Mouse (Mus musculus) forebrain, embryonic 16.5 days (tissue): ENCODE data around the gene Fmnl3. TPM values are rescaled to one million over a fixed set of nuclear protein-coding genes. Genes with fewer than 3 reads are reported as not detected.

Source experiments
- ATAC-seq: fragments of 200-750 bp; cut with Nextera tagmentation; 2 replicates; pipeline ENCODE4 v1.8.0; 2017; ENCODE audit warnings: mild to moderate bottlenecking, moderate library complexity
- H3K27ac ChIP-seq: fragments of 300-500 bp; sonication (generic); 2 replicates; pipeline ENCODE4 v1.5.1; 2014; ENCODE audit warnings: low read length, control low read depth
- H3K27me3 ChIP-seq: fragments of 300-500 bp; sonication (generic); replicated peaks from 2 replicates; pipeline ENCODE4 v1.6.1; 2014; ENCODE audit warnings: low read length; ENCODE audit not compliant: control insufficient read depth, insufficient read depth
- H3K36me3 ChIP-seq: fragments of 300-500 bp; sonication (generic); 2 replicates; pipeline ENCODE4 v1.6.1; 2014; ENCODE audit not compliant: control insufficient read depth, insufficient read depth
- H3K4me1 ChIP-seq: fragments of 300-500 bp; sonication (generic); replicated peaks from 2 replicates; pipeline ENCODE4 v1.6.1; 2014; ENCODE audit warnings: low read length; ENCODE audit not compliant: control insufficient read depth, insufficient read depth
- H3K4me2 ChIP-seq: fragments of 300-500 bp; sonication (generic); 2 replicates; pipeline ENCODE4 v1.6.1; 2014; ENCODE audit warnings: mild to moderate bottlenecking, low read length, control low read depth
- H3K4me3 ChIP-seq: fragments of 300-500 bp; sonication (generic); replicated peaks from 2 replicates; pipeline ENCODE4 v1.5.1; 2014; ENCODE audit warnings: mild to moderate bottlenecking, low read length, control low read depth
- H3K9ac ChIP-seq: fragments of 300-500 bp; sonication (generic); replicated peaks from 2 replicates; pipeline ENCODE4 v1.6.1; 2014; ENCODE audit warnings: low read depth, low read length, control low read depth
- H3K9me3 ChIP-seq: fragments of 300-500 bp; sonication (generic); 2 replicates; pipeline ENCODE4 v1.6.1; 2016; ENCODE audit warnings: low read length; ENCODE audit not compliant: control insufficient read depth
- WGBS: fragments of 180-500 bp; shearing (Covaris S2); extraction: QIAGEN DNeasy Blood & Tissue Kit; methylation state at CpG from one replicate; pipeline ENCODE4 v1.1.7; 2014; 5-methylcytosine and 5-hydroxymethylcytosine counted together
- polyA plus RNA-seq: library from polyadenylated mRNA; unstranded; fragments of >200 nt; fragmentation: Nextera tagmentation; extraction: Ambion mirVana; gene quantifications from 2 replicates; pipeline ENCODE4 v1.2.1, GENCODE M21; 2015

Gene Fmnl3
- polyA plus RNA-seq, 1 experiment from 2014 or later = 10.3 TPM

DNA sequence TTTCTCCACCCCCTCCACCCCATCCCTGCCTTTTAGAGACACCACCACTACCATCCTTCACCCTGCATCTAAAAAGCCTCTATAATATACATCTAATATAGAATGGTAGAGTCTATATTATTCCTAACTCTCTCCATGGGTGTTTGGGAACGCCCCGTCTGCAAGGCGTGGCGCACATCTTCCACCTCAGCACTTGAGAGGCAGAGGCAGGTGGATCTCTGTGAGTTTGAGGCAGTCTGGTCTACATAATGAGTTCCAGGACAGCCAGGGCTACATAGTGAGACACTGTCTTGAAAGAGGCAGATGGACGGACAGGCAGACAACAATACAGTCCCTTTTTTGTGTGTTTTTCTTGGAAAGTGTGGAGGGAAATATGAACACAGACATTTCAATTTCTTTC is 4.8 kb upstream of the Fmnl3 start:
- no peak overlapping the region for H3K27ac ChIP-seq
- WGBS = 93% methylated on average over 5 of the region's 5 CpGs
- H3K9ac ChIP-seq = no peak overlapping the region
- no peak overlapping the region for H3K4me3 ChIP-seq
- no peaks in the 10 kb centered on the region for H3K36me3 ChIP-seq
- H3K27me3 ChIP-seq = no peaks in the 10 kb centered on the region
- no peaks in the 10 kb centered on the region; the same call in 1 of the 2 replicates for H3K9me3 ChIP-seq
- no peaks in the 10 kb centered on the region for H3K4me1 ChIP-seq
- no peak overlapping the region for H3K4me2 ChIP-seq
- no peak for ATAC-seq

DNA sequence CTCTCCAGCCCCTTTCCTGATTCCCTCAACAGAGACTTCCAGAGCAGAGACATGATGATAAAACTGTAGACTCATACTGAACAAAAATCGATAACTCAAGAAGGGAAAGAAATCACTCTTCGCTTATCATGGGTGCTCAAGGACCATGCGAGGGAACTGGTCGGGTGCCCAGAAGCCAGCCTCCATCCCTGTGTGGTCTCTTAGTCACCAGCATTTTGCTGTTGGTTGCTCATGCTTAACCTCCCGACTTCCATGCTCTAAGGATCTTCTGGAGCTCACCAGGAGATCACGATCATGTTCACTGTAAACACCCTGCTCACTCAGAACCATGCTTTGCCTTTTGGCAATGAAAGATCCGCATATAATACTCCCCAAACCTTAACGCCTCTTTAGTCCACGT is 2.5 kb upstream of the Fmnl3 start:
- WGBS = 84% methylated on average over 9 of the region's 9 CpGs
- Histone ChIP-seq H3K27ac (no peak overlapping the region), H3K36me3 (no peaks in the 10 kb centered on the region), H3K4me3 (no peak overlapping the region), H3K9ac (no peak overlapping the region), H3K27me3 (no peaks in the 10 kb centered on the region), H3K4me2 (no peak overlapping the region), H3K9me3 (no peaks in the 10 kb centered on the region), H3K4me1 (peaks cover 12% of the 10 kb centered on the region)
- ATAC-seq = no peak

DNA sequence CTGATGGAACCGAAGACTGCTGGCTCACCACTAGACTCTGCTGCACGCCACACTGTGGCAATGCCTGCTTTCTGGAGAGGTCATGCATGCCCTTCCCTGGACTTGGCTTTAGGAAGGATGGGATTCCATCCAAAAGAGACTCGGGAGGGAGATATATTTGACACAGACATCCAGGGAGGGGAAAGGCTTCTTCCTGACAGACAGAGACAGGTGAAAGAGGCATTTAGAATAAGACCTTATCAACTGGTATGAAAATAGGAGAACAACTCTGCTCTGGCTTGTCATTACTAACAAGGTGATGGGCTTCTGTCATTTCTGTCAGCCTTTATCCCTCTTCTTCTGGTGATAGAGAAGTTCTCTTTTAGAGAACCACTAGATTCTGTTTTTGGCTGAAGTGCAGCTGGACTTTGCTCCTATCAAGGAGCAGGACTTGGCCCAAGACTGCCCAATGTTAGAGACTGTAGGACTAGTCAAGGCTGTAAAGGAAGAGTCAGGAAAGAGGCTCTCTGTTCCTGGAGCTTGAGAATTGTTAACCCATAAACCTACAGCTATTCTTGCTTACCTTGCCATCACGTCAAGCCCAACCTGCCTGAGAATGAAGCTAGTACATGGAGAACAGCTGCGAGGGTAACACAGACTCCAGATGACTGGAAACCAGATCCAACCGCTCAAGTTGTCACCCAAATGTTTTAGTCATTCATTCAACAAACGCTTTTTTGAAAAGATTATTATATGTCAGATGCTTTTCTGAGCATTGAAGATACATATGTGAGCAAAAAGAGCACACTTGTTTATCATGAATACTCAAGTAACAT is 1.5 kb upstream of the Fmnl3 start:
- Histone ChIP-seq H3K27me3 (no peaks in the 10 kb centered on the region), H3K36me3 (no peaks in the 10 kb centered on the region), H3K4me2 (no peak overlapping the region), H3K4me1 (peaks cover 12% of the 10 kb centered on the region), H3K9me3 (no peaks in the 10 kb centered on the region), H3K4me3 (no peak overlapping the region), H3K9ac (no peak overlapping the region), H3K27ac (no peak overlapping the region)
- 93% methylated on average over 7 of the region's 7 CpGs for WGBS
- no peak for ATAC-seq

GRCm38 (mm10) chr15:99369391-99370171 is 701 bp downstream of the Fmnl3 start:
- peak overlapping the region; percentile 76 for H3K27ac ChIP-seq
- peak overlapping the region; percentile 54 for H3K4me3 ChIP-seq
- H3K4me2 ChIP-seq = peak overlapping the region; percentile 61
- peak overlapping the region; percentile 83 for H3K9ac ChIP-seq
- H3K4me1 ChIP-seq = peaks cover 12% of the 10 kb centered on the region
- 2% methylated on average over 29 of the region's 39 CpGs for WGBS
- H3K36me3 ChIP-seq = no peaks in the 10 kb centered on the region
- no peaks in the 10 kb centered on the region for H3K27me3 ChIP-seq
- 0 out of 2 replicates have a peak, but pooled peaks have one; percentile 0 for ATAC-seq
- no peaks in the 10 kb centered on the region for H3K9me3 ChIP-seq

GRCm38 (mm10) chr15:99368583-99369266 is 1.6 kb downstream of the Fmnl3 start:
- peaks cover 12% of the 10 kb centered on the region for H3K4me1 ChIP-seq
- WGBS = 66% methylated on average over 4 of the region's 4 CpGs
- no peak overlapping the region for H3K27ac ChIP-seq

DNA sequence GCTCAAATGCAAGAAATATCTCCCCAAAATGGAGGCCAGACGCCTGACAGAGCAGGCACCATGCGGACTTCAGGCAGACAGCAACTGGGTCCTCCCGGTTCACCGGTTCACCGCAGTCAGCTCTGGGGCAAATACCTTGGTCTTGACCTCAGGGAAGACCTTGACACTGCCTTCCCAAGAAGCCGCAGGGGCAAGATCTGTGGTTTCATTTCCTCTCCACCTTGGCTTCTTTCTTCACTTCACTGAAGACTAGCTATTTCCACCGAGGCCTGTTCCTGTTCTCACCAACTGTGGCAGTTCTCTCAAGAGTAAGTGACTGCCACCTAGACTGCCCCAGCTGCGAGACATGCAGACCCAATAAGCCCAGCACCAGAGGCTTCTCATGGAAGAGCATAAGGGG is 5.4 kb downstream of the Fmnl3 start:
- H3K27me3 ChIP-seq = no peaks in the 10 kb centered on the region
- 82% methylated on average over 8 of the region's 8 CpGs for WGBS
- H3K4me1 ChIP-seq = peaks cover 12% of the 10 kb centered on the region
- no peak overlapping the region for H3K9ac ChIP-seq
- H3K27ac ChIP-seq = no peak overlapping the region
- H3K36me3 ChIP-seq = no peaks in the 10 kb centered on the region
- ATAC-seq = no peak
- H3K9me3 ChIP-seq = no peaks in the 10 kb centered on the region
- H3K4me3 ChIP-seq = no peak overlapping the region
- no peak overlapping the region for H3K4me2 ChIP-seq

More at GRCm38 (mm10) chr15:99368583-99369266, 1.6 kb downstream of the Fmnl3 start:
- H3K4me2 ChIP-seq = peak overlapping the region; percentile 61
- no peaks in the 10 kb centered on the region for H3K36me3 ChIP-seq
- no peak for ATAC-seq
- H3K9me3 ChIP-seq = no peaks in the 10 kb centered on the region
- no peak overlapping the region for H3K9ac ChIP-seq
- no peaks in the 10 kb centered on the region for H3K27me3 ChIP-seq
- peak overlapping the region; percentile 54 for H3K4me3 ChIP-seq

DNA sequence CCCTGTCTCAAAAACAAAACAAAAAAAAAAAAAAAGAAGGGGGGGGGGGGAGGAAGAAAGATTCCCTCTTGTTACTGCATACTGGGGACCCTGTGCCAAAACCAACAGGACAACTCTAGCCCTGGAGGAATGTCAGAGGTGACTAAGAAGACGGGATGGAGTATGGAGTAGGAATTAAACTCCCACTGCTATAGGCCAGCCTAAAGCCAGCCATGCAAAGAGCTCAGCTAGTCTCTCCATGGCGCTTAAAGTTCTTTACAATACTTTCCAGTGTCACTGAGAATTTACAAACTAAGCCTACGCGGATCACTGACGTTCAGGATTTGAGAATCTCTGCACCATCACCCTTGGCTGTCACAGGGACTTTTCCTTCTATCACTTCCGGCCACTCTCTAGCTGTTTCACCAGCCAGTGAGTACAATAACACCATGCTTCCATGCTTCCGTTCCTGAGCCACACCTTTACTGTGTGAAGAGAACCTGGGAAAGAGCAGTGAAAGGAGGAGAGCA is 6.2 kb downstream of the Fmnl3 start:
- no peaks in the 10 kb centered on the region for H3K27me3 ChIP-seq
- no peak overlapping the region for H3K4me2 ChIP-seq
- H3K4me3 ChIP-seq = no peak overlapping the region
- 82% methylated on average over 7 of the region's 7 CpGs for WGBS
- H3K27ac ChIP-seq = no peak overlapping the region
- peaks cover 6% of the 10 kb centered on the region for H3K4me1 ChIP-seq
- no peaks in the 10 kb centered on the region for H3K9me3 ChIP-seq
- no peak overlapping the region for H3K9ac ChIP-seq
- no peaks in the 10 kb centered on the region for H3K36me3 ChIP-seq
- no peak for ATAC-seq

GRCm38 (mm10) chr15:99358952-99359351 is 11.3 kb downstream of the Fmnl3 start:
- Histone ChIP-seq H3K27me3 (no peaks in the 10 kb centered on the region), H3K9me3 (no peaks in the 10 kb centered on the region), H3K36me3 (no peaks in the 10 kb centered on the region), H3K4me2 (no peak overlapping the region), H3K27ac (no peak overlapping the region), H3K4me1 (no peaks in the 10 kb centered on the region), H3K4me3 (no peak overlapping the region), H3K9ac (no peak overlapping the region)
- no peak for ATAC-seq
- 90% methylated on average over 9 of the region's 9 CpGs for WGBS

DNA sequence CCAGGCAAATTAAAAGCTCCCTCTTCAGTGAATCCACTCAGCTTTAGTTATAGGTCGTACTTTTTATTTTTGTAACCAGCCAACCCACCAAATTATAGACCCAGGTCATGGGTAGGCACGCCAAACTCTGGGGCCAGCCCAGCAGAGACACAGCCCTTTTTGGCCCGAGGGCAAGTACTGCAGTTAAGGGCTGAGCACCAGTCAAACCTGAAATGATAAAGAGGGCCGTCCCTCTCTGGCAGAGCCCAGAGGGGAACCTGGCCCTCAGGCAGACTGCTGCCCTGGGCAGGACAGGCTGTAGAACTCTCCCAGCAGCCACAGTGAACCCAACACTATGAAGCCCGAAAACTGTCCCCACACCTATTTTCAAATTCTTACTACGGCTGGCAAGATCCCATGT is 13.8 kb downstream of the Fmnl3 start:
- no peaks in the 10 kb centered on the region for H3K4me1 ChIP-seq
- no peak overlapping the region for H3K4me2 ChIP-seq
- H3K9me3 ChIP-seq = no peaks in the 10 kb centered on the region
- no peak overlapping the region for H3K27ac ChIP-seq
- WGBS = 85% methylated on average over 6 of the region's 6 CpGs
- no peak overlapping the region for H3K9ac ChIP-seq
- H3K27me3 ChIP-seq = no peaks in the 10 kb centered on the region
- no peak overlapping the region for H3K4me3 ChIP-seq
- no peaks in the 10 kb centered on the region for H3K36me3 ChIP-seq
- ATAC-seq = no peak
